Mouse (Mus musculus): ENCODE measurements around the gene Ppp1r37.

- TF ChIP-seq CTCF (IDR thresholded peaks at IDR 0.05; ENCODE audit: low read depth) (no peak), EP300 (IDR thresholded peaks at IDR 0.05; ENCODE audit: low read depth) (no peak)
Measured at GRCm38 (mm10) chr7:19508924-19509568, 53.8 kb downstream of the Ppp1r37 start.
